Mouse (Mus musculus) liver, embryonic 14.5 days (tissue): ENCODE results near the gene Zfp651.

Experiments
- CTCF ChIP-seq: IDR thresholded peaks from 2 replicates; pipeline ENCODE4 v1.5.1; 2016; ENCODE audit warnings: antibody characterized with exemption, low read depth, control low read depth
- EP300 ChIP-seq: IDR thresholded peaks from 2 replicates; pipeline ENCODE4 v1.6.1; 2016; ENCODE audit warnings: antibody characterized with exemption, low read depth

DNA sequence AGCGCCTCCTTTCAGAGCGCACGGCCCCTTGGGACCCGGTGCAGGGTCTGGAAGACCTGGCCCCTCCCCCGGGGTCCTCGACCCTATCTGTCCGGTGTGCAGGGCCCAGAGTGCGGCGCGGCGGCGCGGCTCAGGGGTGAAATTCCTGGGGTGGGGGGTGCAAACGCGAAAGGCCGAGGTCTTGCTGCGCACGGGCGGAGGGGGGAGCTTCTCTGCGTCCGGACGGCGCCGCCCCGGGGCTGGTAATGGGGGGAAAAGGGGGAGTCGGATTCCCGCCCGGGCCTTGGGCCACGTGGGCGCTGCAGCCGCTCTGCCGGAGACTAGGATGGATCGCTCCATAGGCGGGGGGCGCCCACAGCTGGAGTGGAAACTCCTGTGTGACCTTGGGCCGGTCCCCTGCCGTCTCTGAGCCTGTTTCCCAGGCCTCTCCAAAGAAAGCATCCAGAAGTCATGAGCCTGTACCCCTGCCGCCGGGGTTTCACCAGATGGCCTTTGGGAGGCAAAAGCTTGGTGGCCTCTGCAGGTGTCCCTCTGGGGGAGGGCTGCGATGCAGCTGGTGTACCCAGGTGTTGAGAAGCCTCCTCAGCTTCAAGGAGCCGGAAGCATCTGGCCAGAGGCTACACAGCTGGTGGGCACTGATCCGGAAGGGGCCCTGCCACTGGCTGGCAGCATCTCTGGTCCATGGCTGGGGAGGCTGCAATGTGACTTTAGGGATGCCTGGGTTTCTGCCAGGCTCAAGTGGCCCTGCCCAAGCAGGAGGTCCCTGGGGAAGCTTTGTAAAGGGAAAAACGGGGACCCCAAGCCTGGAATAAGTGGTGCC is 1.4 kb downstream of the Zfp651 start:
- no peak for TF ChIP-seq CTCF
- no peak for TF ChIP-seq EP300
